Mouse (Mus musculus): ENCODE measurements at regions not wholly inside any gene's neighbourhood (a gene's known extent, or its start where the extent isn't known, plus 50 kb on each side); places are given as distances from the start of the nearest gene placed in this dataset.

- 29% methylated on average over 2 of the region's 2 CpGs for whole genome bisulfite sequencing
- H3K4me1 ChIP-seq (ENCODE audit: control insufficient read depth, insufficient read depth, low read length), result no peaks in the 10 kb centered on the region
- H3K27ac ChIP-seq (ENCODE audit: insufficient read depth, low read depth, low read length), result no peak overlapping the region
- H3K4me3 ChIP-seq (ENCODE audit: insufficient read depth, low read depth, low read length), result no peak overlapping the region
- TF ChIP-seq POLR2A (IDR thresholded peaks at IDR 0.05; ENCODE audit: low read depth, low read length), result no peak
- TF ChIP-seq CTCF (conservative IDR thresholded peaks at IDR 0.05; ENCODE audit: insufficient read depth, insufficient read length, low read depth, low read length), result no peak
- H3K27me3 ChIP-seq (replicated peaks; ENCODE audit: control insufficient read depth, insufficient read depth, low read length), result no peaks in the 10 kb centered on the region
- H3K36me3 ChIP-seq (ENCODE audit: control insufficient read depth, insufficient read depth, low read length), result no peaks in the 10 kb centered on the region
- DNase-seq, result peak; percentile 51
These were observed 787.8 kb downstream of the Ets1 start for GRCm38 (mm10) chr9:33423781-33424180.

- DNase-seq, result no peak
- Histone ChIP-seq H3K27me3 (replicated peaks; ENCODE audit: control insufficient read depth, insufficient read depth, low read length) (no peaks in the 10 kb centered on the region), H3K4me3 (ENCODE audit: insufficient read depth, low read depth, low read length) (no peak overlapping the region), H3K4me1 (ENCODE audit: control insufficient read depth, insufficient read depth, low read length) (no peaks in the 10 kb centered on the region), H3K27ac (ENCODE audit: insufficient read depth, low read depth, low read length) (no peak overlapping the region), H3K36me3 (ENCODE audit: control insufficient read depth, insufficient read depth, low read length) (no peaks in the 10 kb centered on the region)
- TF ChIP-seq POLR2A (IDR thresholded peaks at IDR 0.05; ENCODE audit: low read depth, low read length), result no peak
- no peak for TF ChIP-seq CTCF (conservative IDR thresholded peaks at IDR 0.05; ENCODE audit: insufficient read depth, insufficient read length, low read depth, low read length)
- WGBS, result 64% methylated on average over 4 of the region's 4 CpGs
These were observed 800.4 kb downstream of the Ets1 start for GRCm38 (mm10) chr9:33436459-33436858.

- TF ChIP-seq CTCF (conservative IDR thresholded peaks at IDR 0.05; ENCODE audit: insufficient read depth, insufficient read length, low read depth, low read length) (no peak), POLR2A (IDR thresholded peaks at IDR 0.05; ENCODE audit: low read depth, low read length) (no peak)
- H3K36me3 ChIP-seq (ENCODE audit: control insufficient read depth, insufficient read depth, low read length), result no peaks in the 10 kb centered on the region
- no peak for DNase-seq
- WGBS, result 88% methylated on average over 5 of the region's 5 CpGs
- no peak overlapping the region for H3K27ac ChIP-seq (ENCODE audit: insufficient read depth, low read depth, low read length)
- H3K4me3 ChIP-seq (ENCODE audit: insufficient read depth, low read depth, low read length), result no peak overlapping the region
- H3K27me3 ChIP-seq (replicated peaks; ENCODE audit: control insufficient read depth, insufficient read depth, low read length), result no peaks in the 10 kb centered on the region
- H3K4me1 ChIP-seq (ENCODE audit: control insufficient read depth, insufficient read depth, low read length), result no peaks in the 10 kb centered on the region
These were observed 806.2 kb downstream of the Ets1 start for GRCm38 (mm10) chr9:33442266-33442665.

- no peak for DNase-seq
- no peaks in the 10 kb centered on the region for H3K4me1 ChIP-seq (ENCODE audit: control insufficient read depth, insufficient read depth, low read length)
- no peaks in the 10 kb centered on the region for H3K27me3 ChIP-seq (replicated peaks; ENCODE audit: control insufficient read depth, insufficient read depth, low read length)
- WGBS, result 59% methylated on average over 1 of the region's 1 CpGs
- H3K27ac ChIP-seq (ENCODE audit: insufficient read depth, low read depth, low read length), result no peak overlapping the region
- no peaks in the 10 kb centered on the region for H3K36me3 ChIP-seq (ENCODE audit: control insufficient read depth, insufficient read depth, low read length)
- TF ChIP-seq POLR2A (IDR thresholded peaks at IDR 0.05; ENCODE audit: low read depth, low read length) (no peak), CTCF (conservative IDR thresholded peaks at IDR 0.05; ENCODE audit: insufficient read depth, insufficient read length, low read depth, low read length) (no peak)
- H3K4me3 ChIP-seq (ENCODE audit: insufficient read depth, low read depth, low read length), result no peak overlapping the region
These were observed 809.9 kb downstream of the Ets1 start for GRCm38 (mm10) chr9:33445902-33446301.

GRCm38 (mm10) chr9:33475106-33475505 is 839.1 kb downstream of the Ets1 start:
- Histone ChIP-seq H3K27ac (ENCODE audit: insufficient read depth, low read depth, low read length) (no peak overlapping the region), H3K27me3 (replicated peaks; ENCODE audit: control insufficient read depth, insufficient read depth, low read length) (no peaks in the 10 kb centered on the region), H3K36me3 (ENCODE audit: control insufficient read depth, insufficient read depth, low read length) (no peaks in the 10 kb centered on the region), H3K4me3 (ENCODE audit: insufficient read depth, low read depth, low read length) (no peak overlapping the region), H3K4me1 (ENCODE audit: control insufficient read depth, insufficient read depth, low read length) (no peaks in the 10 kb centered on the region)
- DNase-seq, result no peak
- TF ChIP-seq CTCF (conservative IDR thresholded peaks at IDR 0.05; ENCODE audit: insufficient read depth, insufficient read length, low read depth, low read length) (no peak), POLR2A (IDR thresholded peaks at IDR 0.05; ENCODE audit: low read depth, low read length) (no peak)
- WGBS, result 73% methylated on average over 2 of the region's 2 CpGs

DNA sequence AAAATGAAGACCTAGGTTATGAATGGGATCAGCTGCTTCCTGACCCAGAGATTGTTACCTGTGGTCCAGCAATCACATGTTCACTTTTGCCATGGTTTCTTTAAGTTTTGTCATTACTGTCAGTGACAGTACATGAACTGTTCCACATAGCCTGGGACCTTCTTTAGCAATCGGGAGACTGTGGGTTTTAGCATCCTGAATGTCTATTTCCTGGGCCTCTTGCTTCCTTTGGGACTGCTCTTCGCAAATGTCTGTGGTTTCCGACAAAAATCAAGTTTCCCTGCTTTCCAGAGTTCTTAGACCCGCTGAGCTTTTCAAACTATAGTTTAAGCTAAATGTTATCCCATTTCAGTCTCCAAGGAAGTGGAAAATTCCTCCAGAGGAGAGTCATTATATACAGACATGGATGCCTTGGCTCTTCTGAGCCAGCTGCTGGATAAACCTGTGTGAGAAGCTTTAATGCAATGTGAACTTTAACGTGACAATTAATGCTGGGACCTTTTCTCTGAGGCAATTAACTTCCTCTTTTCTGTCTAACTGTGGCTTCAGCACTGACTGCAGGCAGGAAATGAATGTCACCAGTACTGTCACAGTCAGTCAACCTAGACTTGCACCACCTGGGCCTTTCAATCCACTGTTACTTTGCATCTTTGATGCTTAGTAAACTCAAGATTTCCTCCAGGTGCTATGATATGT is 847.0 kb downstream of the Ets1 start:
- no peak overlapping the region for H3K4me3 ChIP-seq (ENCODE audit: insufficient read depth, low read depth, low read length)
- no peak for TF ChIP-seq POLR2A (IDR thresholded peaks at IDR 0.05; ENCODE audit: low read depth, low read length)
- TF ChIP-seq CTCF (conservative IDR thresholded peaks at IDR 0.05; ENCODE audit: insufficient read depth, insufficient read length, low read depth, low read length), result no peak
- H3K27ac ChIP-seq (ENCODE audit: insufficient read depth, low read depth, low read length), result no peak overlapping the region
- no peaks in the 10 kb centered on the region for H3K36me3 ChIP-seq (ENCODE audit: control insufficient read depth, insufficient read depth, low read length)
- DNase-seq, result no peak
- 62% methylated on average over 5 of the region's 5 CpGs for WGBS
- H3K27me3 ChIP-seq (replicated peaks; ENCODE audit: control insufficient read depth, insufficient read depth, low read length), result no peaks in the 10 kb centered on the region
- no peaks in the 10 kb centered on the region for H3K4me1 ChIP-seq (ENCODE audit: control insufficient read depth, insufficient read depth, low read length)

GRCm38 (mm10) chr9:33483541-33483846 is 847.5 kb downstream of the Ets1 start:
- WGBS, result 80% methylated on average over 2 of the region's 2 CpGs
- H3K4me3 ChIP-seq (ENCODE audit: insufficient read depth, low read depth, low read length), result no peak overlapping the region
- H3K27me3 ChIP-seq (replicated peaks; ENCODE audit: control insufficient read depth, insufficient read depth, low read length), result no peaks in the 10 kb centered on the region
- H3K27ac ChIP-seq (ENCODE audit: insufficient read depth, low read depth, low read length), result no peak overlapping the region
- DNase-seq, result no peak
- no peaks in the 10 kb centered on the region for H3K36me3 ChIP-seq (ENCODE audit: control insufficient read depth, insufficient read depth, low read length)
- TF ChIP-seq CTCF (conservative IDR thresholded peaks at IDR 0.05; ENCODE audit: insufficient read depth, insufficient read length, low read depth, low read length), result no peak
- TF ChIP-seq POLR2A (IDR thresholded peaks at IDR 0.05; ENCODE audit: low read depth, low read length), result no peak
- H3K4me1 ChIP-seq (ENCODE audit: control insufficient read depth, insufficient read depth, low read length), result no peaks in the 10 kb centered on the region
